Mouse (Mus musculus): ENCODE data around the gene Pidd1. TPM values are rescaled to one million over a fixed set of nuclear protein-coding genes. Genes with fewer than 3 reads are reported as not detected.

Gene Pidd1
- total RNA-seq, 2 experiments from 2014 or later: 4.0 to 4.5 TPM

DNA sequence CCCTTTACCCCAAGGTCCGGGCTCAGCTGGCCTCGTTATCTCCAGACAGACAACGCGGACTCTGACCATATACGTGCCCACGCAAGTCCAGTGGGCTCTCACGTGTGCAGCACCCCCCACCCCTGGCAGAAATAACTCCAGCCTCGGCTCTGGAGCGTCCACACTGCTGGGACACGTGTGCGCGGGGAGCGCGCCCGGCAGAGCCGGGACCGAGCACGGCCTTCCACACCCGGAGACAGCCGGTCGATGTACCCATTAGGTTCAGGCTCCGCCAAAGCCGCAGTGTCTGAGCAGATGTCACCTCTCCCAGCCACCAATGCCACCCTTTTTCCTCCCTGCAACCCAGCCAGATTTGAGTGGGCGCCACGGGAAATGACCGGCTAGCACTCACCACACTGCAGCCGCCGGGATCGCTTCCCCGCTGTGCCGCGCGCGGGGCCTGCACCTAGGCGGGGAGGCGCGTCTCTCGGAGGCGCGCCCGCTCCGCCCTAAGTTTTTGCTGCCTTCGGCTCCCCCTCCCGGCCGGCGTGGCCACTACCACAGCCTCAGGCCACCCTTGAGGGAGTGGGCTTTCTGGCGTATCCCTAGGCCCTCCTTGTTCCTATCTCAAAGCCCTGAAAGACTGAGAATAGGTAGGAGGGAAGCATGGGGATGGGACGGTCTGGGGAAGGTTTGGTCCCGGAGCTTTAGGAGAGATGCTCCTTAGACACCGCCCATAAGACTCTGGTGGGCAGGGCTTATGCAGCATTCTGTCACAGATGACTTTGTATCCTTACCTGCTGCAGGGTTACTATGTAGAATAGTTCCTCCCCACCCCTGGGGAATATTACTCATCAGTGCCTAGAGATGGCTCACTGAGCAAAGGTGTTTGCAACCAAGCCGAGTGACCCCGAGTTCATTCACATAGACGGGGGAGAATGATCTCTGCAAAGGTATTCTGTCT, 6.4 kb downstream of the Pidd1 start, which contains the start of gene Slc25a22:
Slc25a22 (minus strand) TSS at position 715 of the 943 bp plus-strand sequence.
- DNase-seq (ENCODE audit: low spot score in 2 of 2): peak; percentile 62 to 84

GRCm38 (mm10) chr7:141436523-141436892, 7.3 kb downstream of the Pidd1 start:
- DNase-seq (ENCODE audit: low spot score in 2 of 2): no peak

DNA sequence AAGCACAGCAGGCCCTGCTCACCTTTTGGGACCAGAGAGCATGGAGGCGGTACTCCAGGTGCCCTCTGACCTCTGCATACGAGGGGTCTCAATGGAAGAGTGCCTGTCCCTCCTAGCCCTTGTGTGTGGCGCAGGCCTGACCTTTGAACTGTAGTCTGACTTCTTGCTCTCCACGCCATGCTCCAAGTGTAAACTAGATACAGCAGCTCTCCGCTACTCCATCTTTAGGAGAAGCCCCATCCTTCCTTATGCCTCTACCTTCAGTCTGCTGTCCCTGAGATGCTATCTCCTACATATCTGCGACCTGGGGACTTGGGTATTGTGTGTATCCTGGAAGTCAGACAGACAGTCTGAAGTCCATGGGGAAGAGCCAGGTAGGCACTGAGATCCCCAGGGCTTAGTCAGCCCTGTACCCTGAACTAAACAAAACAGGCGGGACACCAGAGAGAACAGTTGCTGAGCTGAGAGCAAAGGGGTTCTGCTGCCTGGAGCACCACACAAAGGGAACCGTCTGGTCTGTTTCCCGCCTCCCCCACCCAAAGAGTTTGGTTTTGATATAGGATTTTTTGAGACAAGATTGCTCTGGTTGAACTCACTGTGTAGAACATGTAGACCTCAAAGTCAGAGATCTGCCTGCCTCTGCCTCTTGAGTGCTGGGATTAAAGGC, 7.8 kb downstream of the Pidd1 start:
- no peak for DNase-seq (ENCODE audit: low spot score in 2 of 2)

GRCm38 (mm10) chr7:141435129-141435855, 8.5 kb downstream of the Pidd1 start:
- peak in 1 of 2 experiments; percentile 46 for DNase-seq (ENCODE audit: low spot score in 2 of 2)

DNA sequence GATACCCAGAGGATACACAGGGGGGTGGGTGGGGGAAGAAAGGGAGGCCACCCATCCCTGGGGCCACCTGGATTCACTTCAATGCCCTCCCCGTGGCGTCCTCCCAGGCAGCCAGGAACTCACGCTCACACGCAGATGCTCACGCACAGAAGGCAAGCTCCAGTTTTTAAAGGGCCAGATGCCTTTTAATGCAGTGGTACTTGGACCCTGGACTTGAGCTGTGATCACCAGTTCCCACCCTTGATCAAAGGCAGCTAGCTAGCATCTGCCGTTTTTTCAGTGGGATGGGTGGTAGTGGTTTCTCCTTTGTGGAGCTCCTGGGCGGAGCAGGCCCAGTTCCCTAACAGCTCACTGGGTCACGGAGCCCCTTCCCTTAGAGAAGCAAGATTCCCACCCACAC, 9.4 kb downstream of the Pidd1 start:
- no peak for DNase-seq (ENCODE audit: low spot score in 2 of 2)

GRCm38 (mm10) chr7:141433517-141434400, 10.1 kb downstream of the Pidd1 start:
- DNase-seq (ENCODE audit: low spot score in 2 of 2): no peak

- DNase-seq (ENCODE audit: low spot score in 2 of 2): peak in 1 of 2 experiments; percentile 34
These were observed 10.9 kb downstream of the Pidd1 start for GRCm38 (mm10) chr7:141432741-141433516.

GRCm38 (mm10) chr7:141432186-141432611, 11.6 kb downstream of the Pidd1 start:
- DNase-seq (ENCODE audit: low spot score in 2 of 2): no peak

DNA sequence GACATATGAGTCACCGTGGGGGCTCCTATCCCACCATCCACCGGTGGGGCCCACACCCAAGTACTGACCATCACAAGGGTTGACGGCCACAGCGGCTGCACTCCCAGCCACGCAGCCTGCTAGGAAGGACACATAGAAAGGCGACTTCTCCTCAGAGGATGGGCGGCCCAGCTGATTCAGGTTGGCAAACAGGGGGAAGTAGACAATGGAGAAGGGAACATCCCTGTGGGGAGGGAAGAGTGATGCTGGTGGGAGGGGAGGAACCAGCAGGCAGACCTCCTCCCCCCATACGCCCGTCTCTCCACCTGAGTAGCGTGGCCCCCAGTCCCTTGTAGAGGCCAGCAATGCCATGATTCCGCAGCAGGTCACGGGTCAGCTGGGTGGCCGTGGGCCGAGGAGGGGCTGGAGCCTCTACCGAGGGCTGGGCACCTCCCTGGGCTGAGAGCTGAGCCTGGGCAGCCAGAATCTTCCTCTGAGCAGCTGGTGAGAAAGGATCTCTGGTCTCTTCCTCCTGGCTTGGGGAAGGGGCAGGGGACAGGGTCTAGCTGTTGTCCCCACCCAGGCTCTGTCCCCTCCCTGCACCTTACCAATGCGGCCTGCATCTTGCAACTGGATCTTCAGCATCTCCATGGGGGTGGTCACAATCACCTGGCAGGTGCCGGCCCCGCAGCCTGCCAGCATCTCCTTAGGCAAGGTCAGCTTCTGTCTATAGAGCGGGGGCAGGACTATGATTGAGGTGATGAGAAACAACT, 12.2 kb downstream of the Pidd1 start:
- no peak for DNase-seq (ENCODE audit: low spot score in 2 of 2)

DNA sequence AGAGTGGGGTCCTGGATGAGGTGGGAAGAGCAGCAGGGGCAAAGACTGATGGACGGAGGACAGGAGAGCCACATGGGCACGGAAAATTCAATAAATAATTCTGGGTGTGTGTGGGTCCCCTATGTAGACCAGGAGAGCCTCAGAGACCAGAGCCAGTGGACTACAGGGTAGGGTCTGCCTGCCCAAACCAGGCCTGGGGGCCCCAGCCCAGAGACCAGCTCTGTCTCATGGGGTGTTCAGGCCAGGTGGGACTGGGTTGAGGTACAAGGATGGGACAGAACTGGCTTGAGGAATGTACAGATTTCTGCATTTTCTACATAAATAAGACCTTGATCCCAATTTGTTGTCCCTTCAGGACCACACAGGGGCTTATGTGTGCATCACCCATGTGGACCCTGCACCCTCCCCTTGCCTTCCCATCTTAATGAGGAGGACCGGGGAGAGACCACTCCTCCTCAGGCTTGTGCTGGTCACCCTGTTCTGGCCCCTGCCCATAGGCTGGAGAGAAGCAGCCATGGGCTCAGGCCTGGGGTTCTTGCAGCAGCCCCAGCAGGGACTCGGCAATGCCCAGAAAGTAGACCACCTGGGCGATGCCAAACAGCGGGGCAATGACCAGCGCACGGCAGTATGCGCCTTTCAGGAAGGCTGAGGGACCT, 13.1 kb downstream of the Pidd1 start:
- no peak for DNase-seq (ENCODE audit: low spot score in 2 of 2)

- peak in 1 of 2 experiments; percentile 6 for DNase-seq (ENCODE audit: low spot score in 2 of 2)
These were observed 13.8 kb downstream of the Pidd1 start for GRCm38 (mm10) chr7:141429840-141430584.

- DNase-seq (ENCODE audit: low spot score in 2 of 2): no peak
These were observed 14.5 kb downstream of the Pidd1 start, which contains the start of gene Cend1 for GRCm38 (mm10) chr7:141429310-141429709. Gene Cend1 (minus strand): TSS chr7:141429491.

DNA sequence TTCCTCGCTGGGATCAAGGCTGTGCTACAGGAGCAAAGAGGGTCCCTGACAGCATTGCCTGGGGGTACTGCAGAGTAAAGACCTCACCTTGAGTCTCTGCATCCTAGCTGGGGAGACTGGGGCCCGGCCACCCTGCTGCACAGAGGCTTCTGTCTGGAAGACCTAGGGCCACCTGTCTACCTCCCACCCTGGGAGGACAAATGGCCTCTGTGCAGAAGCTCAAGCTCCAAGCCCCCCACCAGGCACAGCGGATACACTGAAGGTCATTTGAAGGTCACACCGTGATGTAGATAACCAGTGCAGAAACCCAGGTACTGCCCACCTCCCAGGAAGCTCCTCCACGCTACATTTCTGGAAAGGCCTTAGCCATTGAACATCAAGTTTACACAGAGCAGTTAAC, 15.1 kb downstream of the Pidd1 start:
- DNase-seq (ENCODE audit: low spot score in 2 of 2): no peak

- DNase-seq (ENCODE audit: low spot score in 2 of 2): no peak
These were observed 16.7 kb downstream of the Pidd1 start for GRCm38 (mm10) chr7:141426948-141427730.

DNA sequence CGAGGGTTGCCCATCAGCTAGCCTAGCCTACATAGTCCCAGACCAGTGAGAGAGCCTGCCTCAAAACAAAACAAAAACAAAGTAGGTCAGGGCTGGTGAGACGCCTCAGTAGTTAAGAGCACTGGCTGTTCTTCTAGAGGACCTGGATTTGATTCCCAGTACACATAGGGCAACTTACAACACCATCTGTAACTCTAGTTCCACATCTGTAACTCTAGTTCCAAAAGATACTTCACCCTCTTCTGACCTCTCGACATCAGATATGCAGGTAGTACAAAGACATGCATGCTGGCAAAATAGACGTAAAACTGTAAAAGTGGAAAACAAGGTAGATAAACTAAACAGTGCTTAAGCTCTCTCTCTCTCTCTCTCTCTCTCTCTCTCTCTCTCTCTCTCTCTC, 20.0 kb downstream of the Pidd1 start:
- no peak for DNase-seq (ENCODE audit: low spot score in 2 of 2)

GRCm38 (mm10) chr7:141420030-141420702, 23.7 kb downstream of the Pidd1 start:
- DNase-seq (ENCODE audit: low spot score in 2 of 2): no peak

Measured in gastrocnemius, postnatal 4 days (tissue).